Mouse (Mus musculus): Measurements from ENCODE around the gene Daam2.
A peak's percentile ranks its signal among the peaks of the same experiment; 100 is the strongest.

Daam2 gene

GRCm38 (mm10) chr17:49534267-49534719 is 29.9 kb downstream of the Daam2 start:
- no peak for DNase-seq (ENCODE audit: low read depth, low spot score)

DNA sequence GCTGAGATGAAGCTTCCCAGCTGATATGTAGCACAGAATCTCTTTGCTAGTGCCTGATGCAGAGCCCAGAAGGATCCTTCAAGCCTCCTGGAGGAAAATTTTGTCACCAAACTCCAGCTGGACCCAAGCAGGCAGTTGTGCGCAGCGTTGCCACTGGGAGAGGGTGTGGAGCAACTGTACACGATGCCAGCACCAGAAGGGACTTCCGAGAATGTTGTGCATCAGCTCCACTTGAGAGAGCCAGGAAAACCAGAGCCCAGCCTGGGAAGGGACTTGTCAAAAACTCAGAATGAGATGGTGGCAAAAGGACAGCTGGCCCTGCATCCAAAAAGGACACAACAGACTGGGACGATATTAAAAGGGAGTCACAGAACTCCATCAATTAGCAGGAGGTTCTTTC is 32.5 kb downstream of the Daam2 start:
- no peak for DNase-seq (ENCODE audit: low read depth, low spot score)

DNA sequence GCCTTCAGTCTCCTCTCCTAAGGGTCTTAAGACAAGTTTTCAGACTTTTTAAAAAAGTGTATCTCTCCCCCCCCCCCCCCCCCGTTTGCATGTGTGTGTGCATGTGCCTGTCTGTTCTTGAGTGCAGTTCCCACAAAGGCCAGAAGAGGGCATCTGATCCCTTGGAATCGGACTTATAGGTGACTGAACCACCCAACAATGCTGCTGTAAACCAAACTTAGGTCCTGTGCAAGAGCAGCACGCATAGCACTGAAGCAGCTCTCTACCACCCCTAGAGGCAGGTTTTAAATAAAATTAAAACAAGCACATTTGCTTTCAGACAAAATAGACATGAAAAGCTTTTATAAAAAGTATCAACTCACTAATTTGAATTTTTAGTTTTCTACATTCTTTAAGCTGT is 33.9 kb downstream of the Daam2 start:
- DNase-seq (ENCODE audit: low read depth, low spot score), result peak; percentile 92

GRCm38 (mm10) chr17:49528503-49529205 is 35.5 kb downstream of the Daam2 start:
- DNase-seq (ENCODE audit: low read depth, low spot score), result no peak

GRCm38 (mm10) chr17:49528033-49528432 is 36.1 kb downstream of the Daam2 start:
- DNase-seq (ENCODE audit: low read depth, low spot score), result no peak

DNA sequence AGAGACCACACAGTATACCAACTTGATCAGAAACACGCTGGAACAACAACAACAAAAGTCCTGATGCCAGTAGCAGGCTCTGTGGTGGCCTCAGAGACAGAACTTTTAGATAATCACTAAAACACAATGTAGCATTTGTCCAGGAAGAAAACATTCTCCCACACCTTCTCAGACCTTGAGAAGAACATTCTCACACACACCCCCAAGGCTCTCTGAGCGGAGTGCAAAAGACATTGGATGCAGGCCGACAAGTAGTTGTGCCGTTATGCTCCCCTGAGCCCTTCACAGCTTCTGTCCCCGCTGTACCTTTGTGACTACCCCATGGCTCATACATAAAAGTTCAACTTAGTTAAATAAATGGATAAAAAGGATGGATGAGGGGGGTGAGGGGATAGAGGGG is 37.6 kb downstream of the Daam2 start:
- no peak for DNase-seq (ENCODE audit: low read depth, low spot score)

DNA sequence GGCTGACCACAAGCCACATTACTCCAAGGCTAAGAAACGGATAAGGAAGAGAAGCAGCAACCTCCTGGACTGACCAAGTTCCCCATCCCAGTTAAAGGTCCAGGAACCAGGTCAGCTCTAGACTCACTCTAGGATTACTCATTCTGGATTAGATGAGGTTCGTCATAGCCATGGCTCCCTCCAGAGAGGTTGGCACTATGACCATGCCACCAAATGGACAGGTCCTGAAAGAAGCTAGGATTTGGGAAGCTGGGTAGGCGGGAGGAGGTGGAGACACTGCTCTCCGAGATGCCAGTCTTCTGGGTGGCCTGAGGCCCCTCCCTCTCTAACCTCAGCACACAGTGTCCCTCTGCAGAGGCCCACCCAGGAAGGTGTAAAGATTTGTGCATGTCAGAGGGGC is 38.2 kb downstream of the Daam2 start:
- DNase-seq (ENCODE audit: low read depth, low spot score), result no peak

GRCm38 (mm10) chr17:49524584-49524983 is 39.6 kb downstream of the Daam2 start:
- no peak for DNase-seq (ENCODE audit: low read depth, low spot score)

DNA sequence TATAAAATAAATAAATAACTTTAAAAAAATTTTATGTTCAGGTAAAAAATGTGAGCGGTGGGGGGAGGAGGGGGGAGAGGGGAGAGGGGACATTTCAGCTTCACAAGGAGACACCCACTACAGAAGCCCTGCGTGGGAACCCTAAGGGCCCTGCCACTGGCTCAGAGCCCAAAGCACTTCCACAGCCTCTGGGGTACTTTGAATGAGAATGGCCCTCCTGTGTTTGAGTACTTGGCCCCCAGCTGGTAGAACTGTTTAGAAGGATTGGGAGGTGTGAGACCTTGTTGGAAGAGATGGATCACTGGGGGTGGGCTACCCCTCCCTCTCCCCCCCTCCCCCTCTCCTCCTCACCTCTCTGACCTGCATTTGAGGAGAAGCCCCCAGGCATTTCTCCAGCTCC is 41.7 kb downstream of the Daam2 start:
- peak; percentile 51 for DNase-seq (ENCODE audit: low read depth, low spot score)

GRCm38 (mm10) chr17:49522002-49522401 is 42.1 kb downstream of the Daam2 start:
- no peak for DNase-seq (ENCODE audit: low read depth, low spot score)

- no peak for DNase-seq (ENCODE audit: low read depth, low spot score)
Observed at GRCm38 (mm10) chr17:49520674-49521073, 43.5 kb downstream of the Daam2 start.

- no peak for DNase-seq (ENCODE audit: low read depth, low spot score)
Observed at GRCm38 (mm10) chr17:49519576-49520247, 44.4 kb downstream of the Daam2 start.

- DNase-seq (ENCODE audit: low read depth, low spot score), result no peak
Observed at GRCm38 (mm10) chr17:49517091-49517490, 47.1 kb downstream of the Daam2 start.

GRCm38 (mm10) chr17:49515678-49516077 is 48.5 kb downstream of the Daam2 start:
- DNase-seq (ENCODE audit: low read depth, low spot score), result no peak

DNA sequence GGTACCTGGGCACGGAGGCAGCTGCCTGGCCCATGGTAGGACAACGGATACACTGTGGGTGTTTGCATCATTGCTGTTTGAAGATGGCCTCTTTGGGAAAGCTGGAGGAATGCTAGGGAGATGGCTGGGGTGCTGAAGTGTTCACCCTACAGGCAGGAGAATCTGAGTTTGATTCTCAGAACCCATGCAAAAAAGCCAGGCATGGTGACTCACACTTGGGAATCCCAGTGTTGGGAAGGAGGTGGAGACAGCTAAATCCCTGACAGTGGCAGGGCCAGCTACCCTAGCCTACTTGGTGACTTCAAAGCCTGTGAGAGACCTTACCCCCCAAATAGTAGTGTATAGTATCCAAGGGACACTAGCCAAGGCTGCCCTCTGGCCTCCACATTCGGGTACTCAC is 49.0 kb downstream of the Daam2 start:
- DNase-seq (ENCODE audit: low read depth, low spot score), result no peak

- no peak for DNase-seq (ENCODE audit: low read depth, low spot score)
Observed at GRCm38 (mm10) chr17:49512671-49513085, 51.5 kb downstream of the Daam2 start.

GRCm38 (mm10) chr17:49509431-49509830 is 54.7 kb downstream of the Daam2 start:
- no peak for DNase-seq (ENCODE audit: low read depth, low spot score)

GRCm38 (mm10) chr17:49503246-49503900 is 60.8 kb downstream of the Daam2 start:
- no peak for DNase-seq (ENCODE audit: low read depth, low spot score)

- DNase-seq (ENCODE audit: low read depth, low spot score), result no peak
Observed at GRCm38 (mm10) chr17:49500234-49500633, 63.9 kb downstream of the Daam2 start.

- no peak for DNase-seq (ENCODE audit: low read depth, low spot score)
Observed at GRCm38 (mm10) chr17:49499635-49500034, 64.5 kb downstream of the Daam2 start.

GRCm38 (mm10) chr17:49498169-49498568 is 66.0 kb downstream of the Daam2 start:
- DNase-seq (ENCODE audit: low read depth, low spot score), result peak; percentile 71

DNA sequence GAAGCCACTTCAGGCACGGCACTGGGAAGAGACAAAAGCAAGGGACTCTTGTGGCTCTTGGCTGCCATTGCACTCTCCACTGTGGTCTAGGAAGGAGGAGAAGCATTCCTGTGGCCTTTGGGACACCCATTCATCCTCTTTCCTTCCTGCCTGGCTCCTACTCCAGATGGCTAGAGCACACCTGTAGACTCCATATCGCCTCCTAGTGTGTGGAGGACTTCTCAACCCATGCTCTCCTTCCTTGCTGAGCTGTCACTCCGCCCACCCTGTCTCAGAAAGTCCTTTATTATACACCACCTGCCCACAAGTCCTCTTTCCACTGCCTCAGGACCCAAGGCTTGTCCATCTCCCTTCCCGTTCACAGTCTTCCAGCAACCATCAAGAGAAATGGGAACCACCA is 70.9 kb downstream of the Daam2 start:
- peak; percentile 68 for DNase-seq (ENCODE audit: low read depth, low spot score)

GRCm38 (mm10) chr17:49489098-49489497 is 75.0 kb downstream of the Daam2 start:
- DNase-seq (ENCODE audit: low read depth, low spot score), result no peak
